Mouse (Mus musculus): ENCODE data around the gene Rmnd5a. TPM values are rescaled to one million over a fixed set of nuclear protein-coding genes. Genes with fewer than 3 reads are reported as not detected.

Gene Rmnd5a
- polyA plus RNA-seq, 1 experiment from 2014 or later: 15.6 TPM

DNA sequence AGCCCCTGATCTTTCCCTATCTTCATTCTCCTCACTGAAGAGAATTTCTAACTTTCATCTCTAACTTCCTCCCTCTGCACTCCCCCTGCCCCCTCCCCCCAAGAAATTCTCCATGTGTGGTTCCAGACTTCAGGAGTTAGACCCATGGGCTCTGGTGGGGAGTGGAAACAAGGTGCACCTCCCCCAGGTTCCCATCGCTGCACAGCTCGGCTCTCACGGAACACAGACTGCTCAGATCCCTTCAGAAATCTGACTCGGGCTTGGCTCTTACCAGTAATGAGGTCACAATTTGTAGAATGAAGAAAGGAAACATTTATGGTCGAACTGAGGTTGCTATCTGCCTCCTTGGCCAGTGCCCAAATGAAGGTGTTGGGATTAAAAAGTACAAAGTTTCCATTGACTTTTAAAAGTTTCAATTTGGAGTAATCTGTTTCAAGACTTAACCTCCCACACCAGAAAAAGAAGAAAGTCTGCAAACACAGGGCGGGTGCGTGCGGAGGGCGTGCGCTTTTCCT lies 79.2 kb downstream of the Rmnd5a start:
- WGBS: 75% methylated on average over 10 of the region's 10 CpGs
- Histone ChIP-seq H3K27ac (no peak overlapping the region), H3K9ac (no peak overlapping the region), H3K9me3 (no peaks in the 10 kb centered on the region), H3K4me2 (no peak overlapping the region), H3K36me3 (no peaks in the 10 kb centered on the region), H3K4me3 (no peak overlapping the region), H3K27me3 (no peaks in the 10 kb centered on the region), H3K4me1 (no peaks in the 10 kb centered on the region)
- ATAC-seq (ENCODE audit: borderline replicate concordance, extremely low read depth, low FRiP score, low TSS enrichment): no peak

DNA sequence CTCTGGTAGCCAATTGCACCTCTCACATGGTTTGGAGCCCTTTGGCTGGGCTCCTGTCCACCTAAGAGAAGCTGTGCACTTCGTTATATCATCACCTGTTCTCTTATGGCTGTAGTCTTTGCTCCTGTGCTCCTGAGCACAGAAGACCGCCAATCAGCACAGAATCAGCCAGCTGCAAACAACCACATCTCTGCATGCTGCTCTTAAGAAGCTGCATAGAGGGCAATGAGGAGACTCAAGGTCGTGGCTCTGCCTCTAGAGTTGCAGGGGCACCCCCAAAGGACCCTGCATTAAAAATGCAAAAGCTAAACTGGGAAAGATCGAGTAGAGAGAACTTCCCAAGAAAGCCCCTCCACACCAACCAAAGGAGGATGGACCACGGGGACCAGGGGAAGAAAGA lies 79.7 kb downstream of the Rmnd5a start:
- H3K4me2 ChIP-seq: no peak overlapping the region
- WGBS: 51% methylated on average over 5 of the region's 5 CpGs
- H3K4me1 ChIP-seq: no peaks in the 10 kb centered on the region
- no peaks in the 10 kb centered on the region for H3K36me3 ChIP-seq
- H3K27ac ChIP-seq: no peak overlapping the region
- H3K9me3 ChIP-seq: no peaks in the 10 kb centered on the region
- H3K27me3 ChIP-seq: no peaks in the 10 kb centered on the region
- no peak overlapping the region for H3K4me3 ChIP-seq
- no peak for ATAC-seq (ENCODE audit: borderline replicate concordance, extremely low read depth, low FRiP score, low TSS enrichment)
- H3K9ac ChIP-seq: no peak overlapping the region

DNA sequence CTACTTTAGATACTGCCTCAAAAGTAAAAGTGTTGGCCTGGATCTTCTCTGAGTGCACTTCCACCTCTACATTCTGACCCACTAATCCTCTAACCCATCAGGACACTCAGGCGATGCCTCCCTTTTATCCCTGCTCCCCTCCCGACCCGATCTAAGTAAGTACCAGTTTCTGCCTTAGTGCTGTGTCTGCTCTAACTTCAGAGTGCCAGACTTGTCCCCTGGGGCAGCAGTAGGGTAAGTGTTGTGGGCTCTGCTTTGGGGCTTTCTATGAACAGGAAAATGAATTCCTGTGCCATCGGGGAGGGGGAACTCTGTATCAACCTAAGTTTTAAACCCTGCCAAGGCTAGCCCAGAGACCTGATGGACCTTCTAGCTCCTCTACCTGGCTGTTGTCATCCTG lies 80.2 kb downstream of the Rmnd5a start:
- Histone ChIP-seq H3K36me3 (no peaks in the 10 kb centered on the region), H3K4me1 (no peaks in the 10 kb centered on the region), H3K4me3 (no peak overlapping the region), H3K9ac (no peak overlapping the region), H3K27me3 (no peaks in the 10 kb centered on the region), H3K9me3 (no peaks in the 10 kb centered on the region), H3K4me2 (no peak overlapping the region), H3K27ac (no peak overlapping the region)
- WGBS: 79% methylated on average over 4 of the region's 4 CpGs
- ATAC-seq (ENCODE audit: borderline replicate concordance, extremely low read depth, low FRiP score, low TSS enrichment): no peak

DNA sequence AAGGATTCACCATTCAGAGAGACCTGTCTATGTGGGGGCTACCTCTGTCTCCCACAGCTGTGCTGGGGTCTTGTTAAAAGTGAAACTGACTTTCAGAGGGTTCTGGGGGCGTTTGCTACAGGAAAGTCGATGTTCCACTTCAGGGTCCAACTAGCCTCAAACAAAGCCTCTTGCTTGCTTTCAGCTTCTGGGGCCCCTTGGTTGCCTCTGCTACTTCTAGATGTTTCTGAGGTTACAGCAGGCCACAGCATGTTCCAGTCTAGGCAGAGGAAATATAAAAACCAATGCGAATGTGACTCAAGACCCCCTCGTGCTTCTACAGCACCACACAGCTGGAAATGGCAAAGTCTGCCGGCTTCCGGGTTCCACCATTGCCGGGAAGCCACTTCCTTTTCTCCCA lies 82.9 kb downstream of the Rmnd5a start:
- H3K4me1 ChIP-seq: no peaks in the 10 kb centered on the region
- WGBS: 88% methylated on average over 7 of the region's 7 CpGs
- no peak overlapping the region for H3K4me3 ChIP-seq
- H3K9me3 ChIP-seq: no peaks in the 10 kb centered on the region
- H3K27me3 ChIP-seq: no peaks in the 10 kb centered on the region
- no peak overlapping the region for H3K4me2 ChIP-seq
- no peak for ATAC-seq (ENCODE audit: borderline replicate concordance, extremely low read depth, low FRiP score, low TSS enrichment)
- no peak overlapping the region for H3K27ac ChIP-seq
- no peak overlapping the region for H3K9ac ChIP-seq
- H3K36me3 ChIP-seq: no peaks in the 10 kb centered on the region

DNA sequence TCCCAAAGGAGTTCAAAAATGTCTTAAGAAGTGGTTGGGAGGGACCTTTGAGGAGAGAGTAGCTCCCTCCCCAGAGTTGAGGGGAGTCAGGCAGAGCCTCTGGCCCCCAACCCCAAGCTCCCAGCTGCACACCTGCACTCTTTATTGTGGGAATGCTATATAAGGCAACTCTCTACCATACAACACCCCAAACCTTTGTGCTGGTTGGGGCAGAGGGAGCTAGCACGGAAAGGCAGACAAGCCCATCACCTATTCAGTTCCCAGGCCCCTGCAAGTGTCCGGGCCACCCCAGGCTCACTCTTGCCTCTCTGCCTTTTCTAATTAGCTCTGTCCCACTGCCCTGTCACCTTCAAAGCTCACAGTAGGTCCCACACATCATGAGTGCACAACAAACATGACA lies 86.7 kb downstream of the Rmnd5a start:
- Histone ChIP-seq H3K4me3 (no peak overlapping the region), H3K9me3 (no peaks in the 10 kb centered on the region), H3K36me3 (no peaks in the 10 kb centered on the region), H3K4me1 (no peaks in the 10 kb centered on the region), H3K27ac (no peak overlapping the region), H3K9ac (no peak overlapping the region), H3K27me3 (no peaks in the 10 kb centered on the region), H3K4me2 (no peak overlapping the region)
- WGBS: 89% methylated on average over 2 of the region's 2 CpGs
- ATAC-seq (ENCODE audit: borderline replicate concordance, extremely low read depth, low FRiP score, low TSS enrichment): no peak

DNA sequence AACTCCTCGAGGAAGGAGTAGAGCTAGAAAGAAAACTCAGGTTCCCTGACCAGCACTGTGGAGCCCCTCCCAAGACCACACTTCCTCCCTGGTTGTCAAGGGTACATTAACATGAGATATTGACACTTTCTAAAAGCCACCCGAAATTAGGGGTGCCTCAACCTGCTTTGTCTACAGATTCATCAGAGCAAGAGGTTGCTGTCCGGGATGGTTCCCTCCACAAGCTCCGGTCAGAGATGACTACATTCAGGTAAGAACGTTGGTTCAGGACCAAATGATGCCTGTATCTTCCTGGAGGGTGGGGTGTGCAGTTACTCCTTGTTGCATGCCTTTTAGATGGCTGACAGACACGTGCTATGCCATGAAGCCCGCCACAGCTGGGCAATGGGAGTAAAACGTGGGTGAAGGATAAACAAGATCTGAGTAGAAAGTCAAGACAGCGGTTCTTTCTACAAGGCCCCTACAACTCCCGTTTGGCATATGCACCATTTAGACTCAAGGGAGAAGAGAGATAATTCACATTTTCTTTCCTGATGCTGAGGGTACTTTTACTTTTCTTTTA lies 87.5 kb downstream of the Rmnd5a start:
- Histone ChIP-seq H3K9ac (no peak overlapping the region), H3K36me3 (no peaks in the 10 kb centered on the region), H3K4me3 (no peak overlapping the region), H3K4me2 (no peak overlapping the region), H3K9me3 (no peaks in the 10 kb centered on the region), H3K4me1 (no peaks in the 10 kb centered on the region), H3K27ac (no peak overlapping the region), H3K27me3 (no peaks in the 10 kb centered on the region)
- no peak for ATAC-seq (ENCODE audit: borderline replicate concordance, extremely low read depth, low FRiP score, low TSS enrichment)
- 77% methylated on average over 10 of the region's 10 CpGs for WGBS

DNA sequence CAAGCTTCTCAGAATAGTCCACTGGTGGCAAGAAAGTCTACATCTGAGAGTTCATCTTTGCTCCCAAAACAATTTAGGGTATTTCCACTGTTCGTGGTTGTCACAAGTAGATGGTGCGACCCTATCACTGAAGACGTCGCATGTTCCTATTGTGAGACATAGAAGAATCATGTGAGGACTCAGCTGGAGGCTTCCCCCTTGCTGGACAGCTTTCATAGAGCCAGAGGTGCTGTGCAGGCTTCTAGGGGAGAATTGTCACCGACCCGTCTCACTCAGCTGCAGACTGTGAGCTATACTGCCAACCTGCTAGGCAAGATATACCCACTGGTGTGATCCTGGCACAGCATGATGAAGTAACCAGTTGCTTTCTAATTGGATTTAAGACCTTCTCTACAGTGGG lies 88.2 kb downstream of the Rmnd5a start:
- Histone ChIP-seq H3K4me2 (no peak overlapping the region), H3K27ac (no peak overlapping the region), H3K9me3 (no peaks in the 10 kb centered on the region), H3K36me3 (no peaks in the 10 kb centered on the region), H3K4me1 (no peaks in the 10 kb centered on the region), H3K27me3 (no peaks in the 10 kb centered on the region), H3K4me3 (no peak overlapping the region), H3K9ac (no peak overlapping the region)
- ATAC-seq (ENCODE audit: borderline replicate concordance, extremely low read depth, low FRiP score, low TSS enrichment): no peak
- 86% methylated on average over 6 of the region's 6 CpGs for WGBS

DNA sequence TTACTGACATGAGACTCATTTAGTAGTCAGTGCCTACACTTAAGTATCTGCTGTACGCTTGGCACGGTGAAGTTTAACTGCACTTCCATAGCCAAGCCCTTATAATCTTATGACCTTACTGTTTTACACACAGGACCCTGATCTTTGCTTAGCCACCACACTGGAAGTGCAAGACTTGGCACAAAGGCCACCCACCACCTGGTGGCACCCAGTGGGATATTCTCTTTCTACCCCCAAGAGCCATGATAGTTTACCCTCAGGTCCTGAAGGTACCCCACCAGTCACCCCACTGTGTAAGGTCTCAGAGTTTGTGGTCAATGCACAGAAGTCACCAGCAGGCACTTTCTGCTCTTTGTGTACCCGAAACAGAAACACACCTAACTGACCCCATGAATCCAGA lies 89.2 kb downstream of the Rmnd5a start:
- H3K4me3 ChIP-seq: no peak overlapping the region
- no peak overlapping the region for H3K4me2 ChIP-seq
- no peak overlapping the region for H3K27ac ChIP-seq
- 89% methylated on average over 3 of the region's 3 CpGs for WGBS
- no peak overlapping the region for H3K9ac ChIP-seq
- no peaks in the 10 kb centered on the region for H3K9me3 ChIP-seq
- no peaks in the 10 kb centered on the region for H3K36me3 ChIP-seq
- H3K4me1 ChIP-seq: no peaks in the 10 kb centered on the region
- no peak for ATAC-seq (ENCODE audit: borderline replicate concordance, extremely low read depth, low FRiP score, low TSS enrichment)
- no peaks in the 10 kb centered on the region for H3K27me3 ChIP-seq

DNA sequence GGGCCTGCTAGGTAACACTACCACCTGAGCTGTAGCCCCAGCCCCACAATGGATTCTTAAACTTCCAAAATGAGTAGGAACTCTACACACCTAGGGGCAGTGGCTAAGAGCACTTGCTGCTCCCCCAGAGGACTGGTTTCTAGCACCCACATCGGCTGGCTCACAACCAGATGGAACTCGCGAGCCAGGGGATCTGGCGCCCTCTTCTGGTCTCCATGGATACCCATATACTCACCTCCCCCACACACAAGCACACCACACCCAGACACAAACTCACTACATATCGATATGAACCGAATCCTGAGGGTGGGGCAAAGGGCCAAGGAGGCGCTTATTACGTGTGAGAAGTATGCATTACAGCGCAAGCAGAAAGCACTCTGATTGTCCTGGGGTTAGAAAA lies 92.4 kb downstream of the Rmnd5a start:
- Histone ChIP-seq H3K4me2 (no peak overlapping the region), H3K27me3 (no peaks in the 10 kb centered on the region), H3K4me1 (no peaks in the 10 kb centered on the region), H3K9ac (no peak overlapping the region), H3K36me3 (no peaks in the 10 kb centered on the region), H3K4me3 (no peak overlapping the region), H3K9me3 (no peaks in the 10 kb centered on the region), H3K27ac (no peak overlapping the region)
- 90% methylated on average over 9 of the region's 9 CpGs for WGBS
- ATAC-seq (ENCODE audit: borderline replicate concordance, extremely low read depth, low FRiP score, low TSS enrichment): no peak

DNA sequence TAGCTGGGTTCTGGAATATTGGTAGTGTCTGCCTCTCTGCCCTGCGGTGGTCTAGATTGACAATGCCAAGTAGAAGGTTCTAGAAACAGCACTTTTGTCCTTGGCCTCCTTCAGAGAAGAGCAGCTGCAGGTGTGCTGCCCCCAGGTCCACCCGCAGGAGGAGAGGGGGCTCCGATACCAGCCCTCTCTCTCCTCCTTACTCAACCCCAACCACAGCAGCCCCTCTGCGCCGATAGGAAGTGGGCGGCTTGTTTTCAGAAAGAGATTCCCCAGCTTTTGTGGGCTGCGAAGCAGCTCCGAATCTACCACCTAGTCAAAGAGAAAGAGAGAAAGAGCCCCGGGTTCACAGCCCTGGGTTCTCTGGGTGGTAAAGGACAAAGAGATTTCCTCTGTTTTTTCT lies 99.3 kb downstream of the Rmnd5a start:
- Histone ChIP-seq H3K36me3 (no peaks in the 10 kb centered on the region), H3K27ac (no peak overlapping the region), H3K4me2 (no peak overlapping the region), H3K27me3 (no peaks in the 10 kb centered on the region), H3K4me3 (no peak overlapping the region), H3K9ac (no peak overlapping the region), H3K4me1 (no peaks in the 10 kb centered on the region), H3K9me3 (no peaks in the 10 kb centered on the region)
- no peak for ATAC-seq (ENCODE audit: borderline replicate concordance, extremely low read depth, low FRiP score, low TSS enrichment)
- 86% methylated on average over 9 of the region's 9 CpGs for WGBS

DNA sequence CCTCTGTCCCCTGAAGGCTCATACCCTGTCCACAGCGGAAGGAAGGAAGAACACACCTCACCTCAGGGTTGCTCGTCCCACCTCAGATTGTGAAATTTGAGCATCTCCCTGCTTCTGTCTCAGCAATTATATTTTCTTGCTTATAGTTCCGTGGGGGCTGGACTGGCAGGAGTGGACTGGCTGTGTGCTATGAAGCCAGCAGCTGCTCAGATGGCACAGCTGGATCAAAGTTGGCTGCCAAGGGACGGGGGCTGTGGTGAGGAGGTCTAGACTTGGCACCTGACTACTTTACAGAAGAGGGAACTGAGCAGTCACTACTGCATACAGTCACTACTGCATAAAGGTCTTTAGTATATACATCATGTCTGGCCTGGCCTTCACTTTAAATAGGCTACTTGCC lies 101.1 kb downstream of the Rmnd5a start:
- Histone ChIP-seq H3K9ac (no peak overlapping the region), H3K36me3 (no peaks in the 10 kb centered on the region), H3K27ac (no peak overlapping the region), H3K4me3 (no peak overlapping the region), H3K27me3 (no peaks in the 10 kb centered on the region), H3K4me1 (no peaks in the 10 kb centered on the region), H3K4me2 (no peak overlapping the region), H3K9me3 (no peaks in the 10 kb centered on the region)
- WGBS: 68% methylated on average over 4 of the region's 4 CpGs
- ATAC-seq (ENCODE audit: borderline replicate concordance, extremely low read depth, low FRiP score, low TSS enrichment): no peak

DNA sequence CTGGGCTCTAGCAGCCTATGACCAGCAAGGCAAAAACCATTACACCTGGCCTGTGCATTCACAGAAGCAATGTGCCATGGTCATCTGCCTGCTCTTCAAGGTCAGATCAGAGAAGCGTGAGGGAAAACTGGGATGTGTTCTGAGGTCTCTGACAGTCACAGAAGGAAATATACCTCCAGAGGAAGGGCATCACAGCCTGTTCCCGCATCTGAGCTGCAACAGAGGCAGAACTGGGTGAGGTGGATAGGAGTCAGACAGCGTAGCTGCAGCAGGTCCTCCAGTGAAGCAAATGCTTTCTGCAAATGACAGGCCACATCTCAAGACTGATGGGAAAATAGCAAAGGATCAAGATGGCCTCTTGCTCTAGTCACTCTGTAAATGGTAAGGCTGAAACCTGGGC lies 101.5 kb downstream of the Rmnd5a start:
- Histone ChIP-seq H3K9me3 (no peaks in the 10 kb centered on the region), H3K4me3 (no peak overlapping the region), H3K4me1 (no peaks in the 10 kb centered on the region), H3K27ac (no peak overlapping the region), H3K9ac (no peak overlapping the region), H3K4me2 (no peak overlapping the region), H3K27me3 (no peaks in the 10 kb centered on the region), H3K36me3 (no peaks in the 10 kb centered on the region)
- ATAC-seq (ENCODE audit: borderline replicate concordance, extremely low read depth, low FRiP score, low TSS enrichment): no peak
- WGBS: 73% methylated on average over 3 of the region's 3 CpGs

All from lung, embryonic 15.5 days (tissue).